Mouse (Mus musculus) brain, embryonic 14.5 days (tissue): Measurements from ENCODE around the gene Rbfox3.
A peak's percentile ranks its signal among the peaks of the same experiment; 100 is the strongest.

Source experiments
- CTCF ChIP-seq: fragments of 200-500 bp; IDR thresholded peaks from 2 replicates; pipeline ENCODE4 v1.5.1; 2012; ENCODE audit warnings: inconsistent platforms, mild to moderate bottlenecking, moderate library complexity, borderline replicate concordance; ENCODE audit not compliant: insufficient read depth, insufficient read length; ENCODE audit errors: extremely low read depth
- POLR2A ChIP-seq: fragments of 200-500 bp; IDR thresholded peaks from 2 replicates; pipeline ENCODE4 v1.6.1; 2012; ENCODE audit warnings: mild to moderate bottlenecking, inconsistent platforms, borderline replicate concordance; ENCODE audit not compliant: poor library complexity, insufficient read depth, insufficient read length, severe bottlenecking; ENCODE audit errors: extremely low read depth

DNA sequence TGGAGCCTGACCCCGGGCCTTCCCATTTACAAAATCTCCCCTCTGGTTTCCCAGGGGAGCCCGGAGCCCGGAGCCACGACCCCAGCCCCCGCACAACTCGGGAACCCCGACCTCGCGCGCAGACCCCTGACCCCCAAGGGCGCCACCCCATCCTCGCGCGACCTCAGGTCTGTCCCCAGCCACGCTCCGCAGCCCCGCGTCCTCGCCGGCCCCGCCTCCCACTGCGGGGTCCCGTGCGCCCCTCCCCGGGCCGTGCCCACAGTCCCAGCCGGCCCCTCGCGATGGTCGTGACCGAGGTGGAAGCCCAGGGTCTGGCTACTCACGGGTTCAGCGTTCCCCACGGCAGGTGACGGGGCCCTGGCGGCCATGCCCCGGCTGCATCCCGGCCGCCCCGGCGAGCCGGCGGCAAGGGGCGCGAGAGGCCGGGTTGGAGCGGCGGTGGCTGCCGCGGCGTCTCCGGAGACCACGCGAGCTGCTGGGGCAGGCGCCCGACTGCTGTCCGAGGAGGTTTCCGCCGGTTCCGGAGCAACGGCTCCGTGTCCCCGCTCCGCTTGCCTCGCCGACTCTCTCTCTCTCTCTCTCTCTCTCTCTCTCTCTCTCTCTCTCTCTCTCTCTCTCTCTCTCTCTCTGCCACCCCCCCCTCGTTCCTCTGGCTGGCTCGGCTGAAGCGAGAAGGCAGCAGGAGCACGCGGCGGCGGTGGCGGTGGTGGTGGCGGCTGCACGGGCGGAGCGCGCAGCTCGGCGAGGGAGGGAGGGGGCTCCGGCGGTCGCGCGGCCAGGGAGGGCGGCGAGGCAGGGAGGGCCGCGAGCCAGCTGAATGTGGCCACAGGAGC, 2.2 kb downstream of the Rbfox3 start:
- TF ChIP-seq POLR2A (peak; percentile 53; the same call in 1 of the 2 replicates), CTCF (no peak)
